ENCODE assay signal across 7 mouse cellular contexts in genomic region chr7:123030709-123031181, GRCm38 (mm10).
DNase-seq lines count a peak whose midpoint lies in the region; ATAC-seq and TF ChIP-seq lines count a peak whose summit lies in the region.

No protein-coding gene starts in this region.

- under 1% methylated on average over 21 of the region's 21 CpGs for WGBS in forebrain, embryonic 13.5 days
- WGBS in hindbrain, embryonic 12.5 days = under 1% methylated on average over 21 of the region's 21 CpGs
- whole genome bisulfite sequencing in lung, embryonic 14.5 days = under 1% methylated on average over 21 of the region's 21 CpGs

- H3K4me1 ChIP-seq in forebrain, embryonic 13.5 days = peaks cover 28% of the 10 kb centered on the region
- H3K4me1 ChIP-seq in hindbrain, embryonic 12.5 days = peaks cover 21% of the 10 kb centered on the region
- H3K4me1 ChIP-seq in lung, embryonic 14.5 days (ENCODE audit: insufficient read depth) = 0 out of 2 replicates have a peak, but pooled peaks cover 3% of the 10 kb centered on the region

- H3K4me3 ChIP-seq in forebrain, embryonic 13.5 days = peak overlapping the region; percentile 47
- H3K4me3 ChIP-seq in hindbrain, embryonic 12.5 days = peak overlapping the region; percentile 39
- H3K4me3 ChIP-seq in lung, embryonic 14.5 days (ENCODE audit: low read depth, low read length) = peak overlapping the region; percentile 33

- CTCF ChIA-PET in Patski (lab: Charles Lee) = interaction anchor here (1.2 kb wide), 1 partner anchor 115 kb away, joined by 3 read pairs; no protein-coding TSS in a partner anchor

- H3K9me3 ChIP-seq in forebrain, embryonic 13.5 days (replicated peaks) = no peaks in the 10 kb centered on the region
- 0 out of 2 replicates have a peak, but pooled peaks cover 6% of the 10 kb centered on the region for H3K9me3 ChIP-seq in hindbrain, embryonic 12.5 days (replicated peaks)
- peaks cover 3% of the 10 kb centered on the region; the same call in 1 of the 2 replicates for H3K9me3 ChIP-seq in lung, embryonic 14.5 days (ENCODE audit: low read depth, low read length)

- POLR2A ChIA-PET in Patski (lab: Charles Lee) = no interaction called here

- peak; percentile 72 for DNase-seq in Patski (ENCODE audit: low read depth, low spot score)
- peak; percentile 12 for DNase-seq in c-Kit-positive CD71-negative TER-119-negative erythroid progenitor cells, embryonic 14.5 days (ENCODE audit: low read depth)
- peak; percentile 81 for DNase-seq in layer of hippocampus, adult 9-11 months
- DNase-seq in lung, embryonic 14.5 days = peak; percentile 91
- DNase-seq in retina, adult 2 months (ENCODE audit: low read depth, low spot score) = peak; percentile 50

- no peaks in the 10 kb centered on the region for H3K27me3 ChIP-seq in Patski
- no peaks in the 10 kb centered on the region for H3K27me3 ChIP-seq in forebrain, embryonic 13.5 days
- H3K27me3 ChIP-seq in hindbrain, embryonic 12.5 days = no peaks in the 10 kb centered on the region
- H3K27me3 ChIP-seq in lung, embryonic 14.5 days (ENCODE audit: insufficient read depth, low read length) = no peaks in the 10 kb centered on the region

- peak; percentile 73 for ATAC-seq in Patski
- peak; percentile 91 for ATAC-seq in forebrain, embryonic 13.5 days
- peak; percentile 89 for ATAC-seq in hindbrain, embryonic 12.5 days (ENCODE audit: low FRiP score)
- peak; percentile 72 for ATAC-seq in lung, embryonic 14.5 days (ENCODE audit: insufficient read depth)

- no peak for TF ChIP-seq CTCF in Patski (IDR thresholded peaks at IDR 0.05)
- no peak for TF ChIP-seq CTCF in lung, embryonic 14.5 days (IDR thresholded peaks at IDR 0.05; ENCODE audit: low read depth)

- peak overlapping the region; percentile 72 for H3K9ac ChIP-seq in forebrain, embryonic 13.5 days
- H3K9ac ChIP-seq in hindbrain, embryonic 12.5 days = peak overlapping the region; percentile 62; the same call in 1 of the 2 replicates
- H3K9ac ChIP-seq in lung, embryonic 14.5 days = peak overlapping the region; percentile 38; the same call in 1 of the 2 replicates

- peak overlapping the region; percentile 94 for H3K27ac ChIP-seq in forebrain, embryonic 13.5 days
- H3K27ac ChIP-seq in hindbrain, embryonic 12.5 days = peak overlapping the region; percentile 88
- H3K27ac ChIP-seq in lung, embryonic 14.5 days (ENCODE audit: low read depth) = no peak overlapping the region

- in situ Hi-C loops in Patski (cut with MboI; ENCODE audit: low pct_unique_long_range_greater_than_20kb) = loop anchor here (5.0 kb wide), 1 partner anchor 97 kb away; no protein-coding TSS in a partner anchor

- H3K4me2 ChIP-seq in forebrain, embryonic 13.5 days = peak overlapping the region; percentile 80
- H3K4me2 ChIP-seq in hindbrain, embryonic 12.5 days (replicated peaks) = peak overlapping the region; percentile 77
- peak overlapping the region; percentile 75 for H3K4me2 ChIP-seq in lung, embryonic 14.5 days

- no peaks in the 10 kb centered on the region for H3K36me3 ChIP-seq in forebrain, embryonic 13.5 days (ENCODE audit: poor library complexity, severe bottlenecking)
- no peaks in the 10 kb centered on the region for H3K36me3 ChIP-seq in hindbrain, embryonic 12.5 days
- no peaks in the 10 kb centered on the region for H3K36me3 ChIP-seq in lung, embryonic 14.5 days (ENCODE audit: insufficient read depth)

Comparison
In these comparisons a context has a peak if more than half of its experiments do, and no peak if none do; other contexts are left out.
1. DNase-seq: peak in every context shown above with its lines; median percentile 91 in lung, embryonic 14.5 days; 81 in layer of hippocampus, adult 9-11 months; 72 in Patski; 50 in retina, adult 2 months; 12 in c-Kit-positive CD71-negative TER-119-negative erythroid progenitor cells, embryonic 14.5 days.